In the genomic region with DNA sequence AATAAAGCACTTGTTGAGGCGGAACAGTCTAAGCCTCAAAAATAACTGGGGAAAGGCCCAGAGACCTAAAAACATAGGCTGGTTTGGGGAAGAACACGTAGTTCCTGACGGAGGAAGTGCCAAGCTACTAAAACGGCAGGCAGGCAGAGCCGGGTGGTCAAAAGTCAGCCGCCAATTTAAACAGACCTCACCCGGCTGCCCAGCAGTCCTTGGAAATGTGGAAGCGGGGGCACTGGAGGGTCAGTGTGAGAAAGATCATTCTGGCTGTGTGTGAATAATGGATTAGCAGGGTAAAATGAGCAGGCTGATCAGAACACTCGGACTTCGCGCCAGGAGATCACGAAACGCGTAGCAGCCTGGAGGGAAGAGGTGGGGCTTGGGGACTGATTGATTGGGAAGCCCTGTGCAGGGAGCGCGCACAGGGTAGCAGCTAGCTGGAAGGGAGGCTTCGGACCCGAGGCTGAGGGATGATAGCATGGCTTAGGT, we compare ENCODE assay signal across 8 mouse cellular contexts. TPM values are rescaled to one million over a fixed set of nuclear protein-coding genes. Genes with fewer than 3 reads are reported as not detected.
A peak's percentile ranks its signal among the peaks of the same experiment; 100 is the strongest.
DNase-seq lines count a peak whose midpoint lies in the region; ATAC-seq and TF ChIP-seq lines count a peak whose summit lies in the region.

No protein-coding gene starts in this region.

- H3K27ac ChIP-seq in embryonic fibroblast, embryonic 13.5 days (ENCODE audit: insufficient read depth, low read length) = peak overlapping the region; percentile 92
- H3K27ac ChIP-seq in limb, embryonic 10.5 days = peak overlapping the region; percentile 96

- no peaks in the 10 kb centered on the region for H3K27me3 ChIP-seq in limb, embryonic 10.5 days (ENCODE audit: low read depth, poor library complexity, severe bottlenecking)

- ATAC-seq in monocyte, adult 5-6 weeks (replicated peaks; ENCODE audit: insufficient number of reproducible peaks, low FRiP score, low TSS enrichment, poor library complexity, severe bottlenecking) = no peak

- intact Hi-C loops in heart, postnatal 14 days (cut with DNase I) = loop anchor here (2.0 to 5.0 kb wide), 2 partner anchors 27 to 137 kb away; no protein-coding TSS in a partner anchor

- no peak overlapping the region for H3K4me3 ChIP-seq in embryonic fibroblast, embryonic 13.5 days (ENCODE audit: insufficient read depth, low read length)
- peak overlapping the region; percentile 45 for H3K4me3 ChIP-seq in limb, embryonic 10.5 days

- peak; percentile 16 for DNase-seq in right cerebral cortex, postnatal 25 days
- DNase-seq in right cerebral cortex, adult 18-20 months = no peak
- DNase-seq in heart, postnatal 14 days = peak; percentile 46 to 47
- DNase-seq in limb, embryonic 10.5 days (ENCODE audit: low spot score) = peak; percentile 67
- DNase-seq in mesoderm, embryonic 11.5 days (ENCODE audit: low read depth, low spot score) = peak; percentile 52
- no peak for DNase-seq in frontal cortex, postnatal 14 days (ENCODE audit: low spot score in 2 of 2)

- H3K4me1 ChIP-seq in embryonic fibroblast, embryonic 13.5 days (ENCODE audit: control insufficient read depth, insufficient read depth, low read length) = peaks cover 14% of the 10 kb centered on the region
- peaks cover 60% of the 10 kb centered on the region for H3K4me1 ChIP-seq in limb, embryonic 10.5 days

- H3K9me3 ChIP-seq in limb, embryonic 10.5 days (replicated peaks) = no peaks in the 10 kb centered on the region

- no peak for TF ChIP-seq POLR2A in embryonic fibroblast, embryonic 13.5 days (IDR thresholded peaks at IDR 0.05; ENCODE audit: low read depth, low read length)

- 3% methylated on average over 18 of the region's 18 CpGs for WGBS in limb, embryonic 10.5 days

- peaks cover 28% of the 10 kb centered on the region for H3K36me3 ChIP-seq in limb, embryonic 10.5 days

- TF ChIP-seq CTCF in embryonic fibroblast, embryonic 13.5 days (IDR thresholded peaks at IDR 0.05; ENCODE audit: borderline replicate concordance, insufficient read depth, low read length) = no peak

RNA-seq across cellular contexts. Expression of gene Sf3a3, which starts 4.6 kb away (rescaled TPM):
- 64.6 and 70.7 TPM in 2 replicates for polyA plus RNA-seq in embryonic fibroblast, embryonic 13.5 days (2011; ENCODE audit: insufficient read length, low read depth, missing spikeins)
- 10 to 100 TPM; 19.2 to 21.5 TPM for total RNA-seq in heart, postnatal 14 days (2021)
- 270 and 284 TPM in 2 replicates for polyA plus RNA-seq in limb, embryonic 10.5 days (2016; fragmentation: Nextera tagmentation; extraction: Ambion mirVana)
- 67.5 to 99.3 TPM (median 98.8 TPM) in 3 replicates for total RNA-seq in monocyte, adult 5-6 weeks (2017)

RNA-seq across cellular contexts. Expression of gene Fhl3, which starts 9.5 kb away (rescaled TPM):
- polyA plus RNA-seq in embryonic fibroblast, embryonic 13.5 days (2011; ENCODE audit: insufficient read length, low read depth, missing spikeins) = 135 and 148 TPM in 2 replicates
- 10 to 100 TPM; 13.0 to 13.9 TPM for total RNA-seq in heart, postnatal 14 days (2021)
- 7.7 and 10.1 TPM in 2 replicates for polyA plus RNA-seq in limb, embryonic 10.5 days (2016; fragmentation: Nextera tagmentation; extraction: Ambion mirVana)
- total RNA-seq in monocyte, adult 5-6 weeks (2017) = 0.76 to 5.1 TPM in 2 of 3 replicates, not detected in the other

RNA-seq across cellular contexts. Expression of gene Utp11, which starts 16.6 kb away (rescaled TPM):
- polyA plus RNA-seq in embryonic fibroblast, embryonic 13.5 days (2011; ENCODE audit: insufficient read length, low read depth, missing spikeins) = 51.1 and 51.9 TPM in 2 replicates
- 10 to 100 TPM; 11.6 to 12.0 TPM for total RNA-seq in heart, postnatal 14 days (2021)
- 73.9 and 77.2 TPM in 2 replicates for polyA plus RNA-seq in limb, embryonic 10.5 days (2016; fragmentation: Nextera tagmentation; extraction: Ambion mirVana)
- total RNA-seq in monocyte, adult 5-6 weeks (2017) = 28.4 to 46.7 TPM (median 36.0 TPM) in 3 replicates

RNA-seq across cellular contexts. Expression of gene Inpp5b, which starts 31.6 kb away (rescaled TPM):
- 33.5 and 48.3 TPM in 2 replicates for polyA plus RNA-seq in embryonic fibroblast, embryonic 13.5 days (2011; ENCODE audit: insufficient read length, low read depth, missing spikeins)
- total RNA-seq in heart, postnatal 14 days (2021) = 10 to 100 TPM; 12.5 to 13.6 TPM
- polyA plus RNA-seq in limb, embryonic 10.5 days (2016; fragmentation: Nextera tagmentation; extraction: Ambion mirVana) = 22.7 and 22.8 TPM in 2 replicates
- 30.2 to 90.4 TPM (median 33.8 TPM) in 3 replicates for total RNA-seq in monocyte, adult 5-6 weeks (2017)

RNA-seq across cellular contexts. Expression of gene Pou3f1, which starts 53.4 kb away (rescaled TPM):
- not detected in 2 replicates for polyA plus RNA-seq in embryonic fibroblast, embryonic 13.5 days (2011; ENCODE audit: insufficient read length, low read depth, missing spikeins)
- total RNA-seq in heart, postnatal 14 days (2021) = under 1 TPM in 1 of 2 experiments, not detected in 1; 0.07 TPM
- polyA plus RNA-seq in limb, embryonic 10.5 days (2016; fragmentation: Nextera tagmentation; extraction: Ambion mirVana) = 0.04 and 0.13 TPM in 2 replicates
- total RNA-seq in monocyte, adult 5-6 weeks (2017) = not detected in 3 replicates

Comparison
In these comparisons a context has a peak if more than half of its experiments do, and no peak if none do; other contexts are left out.
1. DNase-seq: peak in right cerebral cortex, postnatal 25 days (single experiment), heart, postnatal 14 days (2 of 2), limb, embryonic 10.5 days (single experiment) and mesoderm, embryonic 11.5 days (single experiment); none in right cerebral cortex, adult 18-20 months (single experiment) and frontal cortex, postnatal 14 days (0 of 2).